Mouse (Mus musculus): ENCODE measurements around the gene Zfp59.

Gene Zfp59

GRCm38 (mm10) chr7:27881721-27882120 is 43.3 kb downstream of the Zfp59 start:
- DNase-seq = no peak

GRCm38 (mm10) chr7:27900601-27901000 is 62.2 kb downstream of the Zfp59 start:
- no peak for DNase-seq

GRCm38 (mm10) chr7:27905061-27905848 is 66.8 kb downstream of the Zfp59 start:
- DNase-seq = no peak
